Mouse (Mus musculus) 3T3-L1 (cell line): ENCODE measurements around the gene Ppp2r3d.
"Not testable (repeated sequence)": the region's sequence is repeated elsewhere in the genome, so short reads cannot be mapped to it uniquely, and the experiment has no call there.

ENCODE experiments used
- DNase-seq: peaks from one replicate; pipeline ENCODE4 v3.0.0-alpha.2; 2015; ENCODE audit warnings: low read depth, low spot score

Ppp2r3d gene

DNA sequence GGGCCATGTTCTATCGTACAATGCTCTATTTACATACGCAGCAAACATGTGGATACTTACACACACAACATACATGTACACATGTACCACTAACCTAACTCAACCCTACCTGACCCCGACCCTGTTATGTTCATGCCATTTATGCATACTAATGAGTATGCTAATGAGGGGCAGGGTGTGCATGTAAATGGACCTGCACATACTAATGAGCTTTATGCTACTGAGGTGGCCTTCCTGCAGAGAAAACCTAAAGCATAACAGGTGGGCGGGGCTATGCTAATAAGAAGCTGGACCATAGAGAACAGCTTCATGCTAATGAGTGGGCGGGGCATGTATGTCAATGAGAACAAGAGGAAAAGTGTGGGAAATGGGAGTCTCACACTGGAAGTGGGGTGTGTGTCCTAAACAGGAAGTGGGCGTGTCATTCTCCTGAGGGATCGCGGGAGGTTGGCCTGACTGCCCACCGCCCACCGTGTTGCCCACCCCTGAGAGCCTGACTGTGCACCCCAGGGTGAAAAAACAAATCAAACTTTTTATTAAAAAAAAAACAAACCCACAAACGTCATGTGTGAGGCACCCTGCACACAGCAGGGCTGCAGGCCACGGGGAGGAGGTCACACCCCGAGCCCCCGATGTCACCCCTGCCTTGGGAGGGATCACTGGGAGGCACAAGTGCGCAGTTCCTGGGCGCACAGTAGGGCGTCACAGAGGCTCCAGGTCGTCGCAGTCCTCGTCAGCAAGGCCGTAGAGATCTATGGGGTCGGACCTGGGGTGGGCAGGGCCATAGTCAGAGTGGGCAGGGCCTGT, at the start of gene Ppp2r3d:
Ppp2r3d (minus strand) TSS at position 803 of the 807 bp plus-strand sequence.
- peak; percentile 23 for DNase-seq

DNA sequence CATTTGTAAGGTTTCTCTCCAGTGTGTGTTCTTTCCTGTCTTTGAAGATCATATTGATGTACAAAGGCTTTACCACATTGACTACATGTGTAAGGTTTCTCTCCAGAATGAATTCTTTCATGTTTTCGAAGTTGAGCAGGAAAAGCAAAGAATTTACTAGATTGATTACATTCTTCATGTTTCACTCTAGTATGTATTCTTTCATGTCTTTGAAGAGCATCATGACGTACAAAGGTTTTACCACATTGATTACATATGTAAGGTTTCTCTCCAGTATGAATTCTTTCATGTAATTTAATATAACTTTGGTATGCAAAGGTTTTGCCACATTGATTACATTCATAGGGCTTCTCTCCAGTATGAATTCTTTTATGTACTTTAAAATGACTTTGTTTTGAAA, 17.0 kb upstream of the Ppp2r3d start, which contains the start of gene Gm21836:
Gm21836 (minus strand) TSS at position 101 of the 400 bp plus-strand sequence.
- not testable (repeated sequence) for DNase-seq

DNA sequence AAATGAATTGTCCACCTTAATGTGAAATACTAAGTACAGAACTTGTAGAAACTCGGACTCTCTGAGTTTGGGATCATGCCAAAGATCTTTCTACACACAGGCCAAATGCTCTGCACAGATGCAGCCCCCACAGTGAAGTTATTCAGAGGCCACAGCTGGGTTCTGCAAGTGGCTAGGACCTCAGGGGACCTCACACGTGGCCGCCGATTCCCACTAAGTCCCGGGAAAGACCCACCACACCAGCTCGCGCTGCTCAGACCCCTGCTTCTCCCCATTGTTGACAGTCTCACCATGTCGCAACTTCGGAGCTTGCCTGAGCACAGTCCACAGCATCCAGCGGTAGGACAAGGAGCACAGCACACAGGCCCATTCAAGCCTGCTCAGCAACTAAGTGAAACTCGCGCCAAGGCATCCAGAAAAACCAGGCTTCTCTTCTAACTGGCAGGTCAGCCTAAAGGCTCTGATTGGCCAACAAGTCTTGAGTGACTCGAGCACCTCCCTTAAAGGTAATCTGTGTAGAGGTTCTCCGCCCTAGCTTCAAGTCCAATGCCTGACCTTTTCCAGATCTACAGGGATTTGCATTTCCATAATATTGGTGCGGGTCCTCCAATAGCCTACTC, 3.8 kb upstream of the Ppp2r3d start:
- not testable (repeated sequence) for DNase-seq

DNA sequence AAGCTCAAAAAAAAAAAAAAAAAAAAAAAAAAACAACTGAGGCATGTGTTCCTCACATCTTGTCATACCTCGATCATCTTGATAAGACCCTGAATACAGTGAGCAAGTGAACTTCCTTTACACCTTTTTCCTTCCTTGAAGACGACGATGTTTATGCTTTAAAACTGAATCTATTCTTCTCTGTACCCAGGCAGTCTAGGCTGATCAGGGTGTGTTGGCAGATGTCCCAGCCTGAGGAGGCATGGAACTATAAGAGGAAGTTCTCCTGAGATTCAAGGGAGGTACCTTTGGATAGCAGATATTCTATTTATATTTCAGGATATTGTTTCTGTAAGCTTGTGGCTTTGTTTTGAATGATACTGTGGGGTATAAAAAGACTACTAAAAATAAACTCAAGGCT, 1.4 kb upstream of the Ppp2r3d start:
- DNase-seq: no peak

DNA sequence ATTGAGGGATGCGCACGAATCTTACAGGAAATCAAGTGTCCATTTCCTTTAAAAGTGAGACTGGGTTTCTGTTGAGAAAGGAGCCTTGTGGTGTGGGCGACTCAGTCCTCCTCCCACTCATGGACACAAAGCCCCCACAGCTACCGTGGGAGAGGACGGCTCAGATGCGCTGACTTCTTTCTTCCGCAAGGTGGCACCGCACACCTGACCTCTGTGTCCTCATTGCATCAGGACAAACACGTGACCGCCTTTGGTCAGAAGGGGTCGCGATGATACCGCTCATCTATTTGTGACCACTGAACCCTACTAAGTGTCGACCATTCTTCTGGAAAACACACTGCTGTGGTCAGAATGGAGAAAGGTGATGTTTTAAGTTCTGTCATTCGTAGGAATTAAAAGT, 1.0 kb downstream of the Ppp2r3d start:
- DNase-seq: no peak

DNA sequence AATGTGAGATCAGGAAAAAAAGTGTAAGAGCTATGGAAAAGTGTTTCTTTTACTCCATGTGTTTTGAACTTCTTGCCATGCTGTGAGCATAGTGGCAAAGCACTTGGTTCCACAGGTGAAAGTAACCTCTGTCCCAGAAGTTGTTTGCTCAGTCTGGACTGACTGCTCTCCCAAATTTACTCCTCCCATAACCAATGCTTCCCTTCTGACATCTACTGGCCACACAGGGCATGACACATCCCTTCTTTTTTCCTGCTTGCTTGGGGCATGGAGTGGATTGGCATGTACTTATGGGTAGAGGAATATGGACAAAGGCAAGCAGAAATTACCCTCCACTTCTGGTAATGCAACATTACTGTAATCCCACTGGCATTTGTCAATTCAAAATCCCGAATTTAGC, 20.1 kb downstream of the Ppp2r3d start:
- peak; percentile 58 for DNase-seq

DNA sequence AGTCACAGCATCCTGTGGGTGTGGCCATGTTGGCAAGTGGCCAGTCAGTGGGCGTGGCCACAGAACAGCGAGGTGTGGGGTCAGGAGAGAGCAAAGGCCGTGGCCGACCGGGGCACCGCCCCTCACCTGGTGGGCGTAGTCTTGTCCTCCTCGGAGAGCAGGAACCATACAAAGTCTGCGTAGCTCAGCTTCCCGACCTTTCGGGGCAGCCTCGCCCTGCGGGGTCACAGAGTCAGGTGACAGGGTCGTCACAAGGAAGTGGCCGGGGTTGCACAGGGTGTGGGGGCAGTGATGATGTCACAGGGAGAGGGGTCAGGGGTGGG, 34.2 kb downstream of the Ppp2r3d start:
- no peak for DNase-seq

DNA sequence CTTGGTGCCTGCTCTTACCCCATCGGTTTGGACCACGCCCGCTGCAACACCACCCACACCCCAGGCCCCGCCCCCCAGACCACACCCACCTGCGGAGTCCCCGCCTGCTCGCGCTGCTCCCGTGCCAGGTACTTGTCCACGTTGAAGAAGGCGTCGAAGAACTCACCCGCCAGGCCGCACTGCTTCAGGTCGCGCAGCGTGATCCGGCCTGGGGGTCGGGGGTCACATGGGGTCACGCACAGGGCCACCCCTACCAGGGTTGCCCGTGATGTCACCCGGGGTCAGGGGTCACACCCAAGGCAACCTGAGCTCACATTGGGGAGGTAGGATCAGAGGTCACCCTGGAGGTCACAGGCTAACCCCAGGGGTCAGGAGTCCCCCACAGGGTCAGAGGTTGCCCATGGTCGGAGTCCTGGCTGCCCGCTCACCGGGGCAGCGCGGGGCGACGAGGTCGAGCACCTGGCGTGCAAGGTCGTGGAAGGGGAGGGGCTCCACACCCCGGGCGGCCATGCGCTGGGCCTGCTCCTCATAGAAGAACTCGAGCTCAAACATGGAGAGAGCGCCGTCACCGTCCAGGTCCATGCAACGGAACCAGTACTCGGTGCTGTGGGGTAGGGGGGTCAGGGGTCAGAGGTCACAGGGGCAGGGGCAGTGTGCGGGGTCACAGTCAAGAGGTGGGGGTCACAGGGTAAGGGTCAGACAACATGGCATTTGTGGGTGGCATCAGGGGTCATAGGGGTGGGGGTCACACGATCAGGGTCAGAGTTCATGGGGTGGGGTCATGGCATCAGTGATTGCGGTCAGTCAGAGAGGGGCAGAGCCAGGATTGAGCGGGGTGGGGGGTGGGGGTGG, 34.8 kb downstream of the Ppp2r3d start:
- DNase-seq: no peak

DNA sequence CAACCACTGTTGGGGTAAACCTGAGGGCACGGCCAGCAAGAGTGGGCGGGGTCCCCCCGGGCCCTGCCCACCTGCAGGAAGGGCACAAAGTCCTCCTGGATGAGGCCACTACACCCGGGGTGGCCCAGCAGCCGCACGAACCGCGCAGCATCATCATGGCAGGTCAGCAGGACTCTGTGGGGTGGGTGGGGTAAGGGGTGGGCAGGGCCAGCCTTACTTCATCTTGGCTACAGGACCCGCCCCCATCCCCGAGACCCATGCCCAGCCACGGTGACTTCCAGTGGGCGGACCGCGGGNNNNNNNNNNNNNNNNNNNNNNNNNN, 36.0 kb downstream of the Ppp2r3d start:
- no peak for DNase-seq

DNA sequence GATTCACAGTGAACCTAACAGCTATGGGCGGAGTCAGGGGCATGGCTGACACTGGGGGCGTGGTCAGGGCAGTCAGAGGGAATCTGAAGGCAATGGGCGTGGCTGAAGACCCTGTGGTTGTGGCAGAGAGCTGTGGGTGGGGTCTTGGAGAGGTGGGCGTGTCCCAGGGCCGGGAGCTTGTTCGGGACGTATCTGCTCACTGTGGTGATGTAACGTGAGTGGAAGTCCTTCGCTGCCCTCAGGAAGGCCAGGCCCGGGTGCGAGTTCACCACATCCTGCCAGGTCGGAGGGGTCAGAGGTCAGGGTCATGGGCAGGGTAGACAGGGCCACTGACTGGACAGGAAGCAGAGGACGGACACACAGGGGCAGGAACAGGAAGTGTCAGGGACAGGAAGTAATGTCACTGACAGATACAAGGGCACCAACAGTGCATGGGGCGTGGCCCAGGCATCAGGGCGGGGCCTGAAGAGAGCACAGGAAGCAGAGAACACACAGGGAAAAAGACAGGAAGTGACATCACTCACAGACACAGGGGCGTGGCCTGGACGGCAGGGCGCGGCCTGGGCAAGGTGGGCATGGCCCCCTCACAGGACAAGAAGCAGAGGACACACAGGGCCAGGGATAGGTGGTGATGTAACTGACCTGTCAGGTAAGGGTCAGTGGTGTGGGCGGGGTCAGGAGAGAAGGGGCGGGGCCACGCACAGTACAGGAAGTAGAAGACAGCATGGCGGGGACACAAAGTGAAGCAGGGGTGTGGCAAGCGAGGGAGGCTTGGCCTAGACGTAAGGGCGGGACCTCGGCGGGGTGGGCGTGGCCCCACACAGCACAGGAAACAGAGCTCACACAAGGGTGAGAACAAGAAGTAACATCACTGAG, 36.6 kb downstream of the Ppp2r3d start:
- DNase-seq: no peak

DNA sequence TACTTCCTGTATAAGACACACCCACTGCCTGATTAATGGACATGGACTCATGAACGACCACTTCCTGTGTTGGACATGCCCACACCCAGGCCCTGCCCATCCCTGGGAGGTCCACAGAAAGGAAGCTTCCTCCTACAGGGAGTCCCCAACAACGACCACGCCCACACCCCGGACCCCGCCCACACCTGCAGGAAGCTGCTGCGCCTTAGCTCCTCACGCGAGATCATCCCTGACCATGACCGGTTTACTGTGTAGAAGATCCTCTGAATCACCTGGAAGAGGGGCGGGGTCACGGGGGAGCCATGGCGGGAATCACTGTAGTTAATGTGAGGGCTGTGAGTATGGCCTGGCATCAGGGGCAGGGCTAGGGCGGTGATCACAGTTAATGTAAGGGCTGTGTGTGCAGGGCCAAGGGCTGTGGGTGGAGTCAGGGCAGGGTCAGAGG, 37.3 kb downstream of the Ppp2r3d start:
- DNase-seq: peak; percentile 39

DNA sequence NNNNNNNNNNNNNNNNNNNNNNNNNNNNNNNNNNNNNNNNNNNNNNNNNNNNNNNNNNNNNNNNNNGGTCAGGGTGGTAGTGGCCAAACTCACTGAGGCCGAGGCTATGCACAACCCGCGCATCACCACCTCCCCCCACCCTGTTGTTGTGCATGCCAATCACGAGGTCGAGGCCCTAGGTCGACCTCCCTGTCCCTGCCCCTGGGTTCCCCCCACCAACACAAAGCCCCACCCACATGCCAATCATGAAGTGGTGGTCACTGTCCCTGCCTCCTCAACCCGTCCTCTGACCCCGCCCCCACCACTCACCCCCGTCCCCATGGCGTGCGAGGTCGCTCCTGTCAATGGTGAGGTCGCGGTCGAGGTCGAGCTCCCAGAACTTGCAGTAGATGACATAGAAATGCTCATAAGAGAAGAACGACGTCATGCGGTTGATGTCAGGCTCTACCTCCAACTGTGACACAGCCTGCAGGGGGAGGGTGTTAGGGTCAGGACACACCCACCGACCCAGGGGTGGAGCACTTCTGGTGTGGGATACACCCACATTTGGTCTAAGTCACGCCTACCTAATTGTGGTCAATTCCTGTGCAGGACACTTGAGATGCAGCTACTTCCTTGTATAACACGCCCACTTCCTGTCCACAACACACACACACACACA, 37.9 kb downstream of the Ppp2r3d start:
- DNase-seq: peak; percentile 22

DNA sequence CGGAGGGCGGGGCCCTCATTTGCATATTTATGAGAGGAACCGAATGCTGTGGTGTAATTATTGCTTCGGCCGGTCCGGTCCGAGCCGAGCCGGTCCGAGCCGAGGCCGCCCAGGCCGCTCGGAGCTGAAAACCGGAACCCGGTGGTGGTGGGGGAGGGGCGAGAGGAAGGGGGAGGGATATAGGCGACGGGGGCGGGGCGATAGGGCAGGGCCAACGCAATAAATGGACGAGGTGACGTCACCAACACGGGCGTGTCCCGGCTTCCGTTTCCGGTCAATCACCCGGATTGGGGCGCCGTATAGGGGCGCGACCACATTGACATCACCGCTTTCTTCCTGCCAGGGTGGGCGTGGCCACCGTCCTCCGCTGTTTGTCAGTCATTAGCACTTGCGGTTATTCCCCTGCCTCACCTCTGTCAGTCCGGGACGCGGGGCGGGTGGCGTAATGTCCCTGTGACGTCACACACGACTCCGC, 51.2 kb downstream of the Ppp2r3d start:
- DNase-seq: peak; percentile 91

DNA sequence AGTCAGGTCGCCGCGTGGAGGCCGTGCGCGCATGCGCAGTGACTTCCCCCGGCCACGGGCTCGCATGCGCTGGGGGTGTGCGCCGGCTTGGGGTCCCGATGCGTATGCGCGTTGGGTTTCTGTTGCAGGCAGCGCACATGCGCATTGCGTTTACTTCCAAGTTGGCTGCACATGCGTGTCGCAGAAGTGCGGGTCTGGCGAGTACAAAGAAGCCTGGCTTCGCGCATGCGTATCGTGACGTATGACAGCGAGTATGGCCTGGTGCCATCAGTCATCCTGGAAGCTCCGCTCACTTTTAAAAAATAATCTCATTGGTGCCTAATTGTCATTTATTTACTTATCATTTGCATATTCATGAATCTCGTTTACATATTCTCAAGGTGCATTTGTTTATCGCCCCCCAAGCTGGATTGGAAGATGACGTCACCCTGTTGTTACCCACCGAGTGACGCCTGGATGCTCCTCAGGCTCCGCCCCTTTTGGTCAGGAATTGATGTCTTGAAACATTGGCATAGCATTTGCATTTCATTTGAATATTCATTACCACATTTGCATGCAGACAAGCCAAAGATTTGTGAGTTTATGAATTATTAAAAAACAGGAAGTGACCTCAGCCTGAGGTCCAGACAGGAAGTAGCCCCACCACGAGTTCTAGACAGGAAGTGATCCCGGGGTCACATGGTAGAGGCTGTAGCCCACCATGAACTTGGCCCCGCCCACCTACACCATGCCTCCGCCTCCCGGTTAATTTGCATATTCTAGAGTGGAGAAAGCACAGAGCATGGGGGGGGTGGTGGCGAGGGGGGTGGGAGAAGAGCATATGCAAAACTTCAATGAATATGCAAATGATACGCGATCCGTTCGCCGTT, 51.9 kb downstream of the Ppp2r3d start:
- peak; percentile 98 for DNase-seq

DNA sequence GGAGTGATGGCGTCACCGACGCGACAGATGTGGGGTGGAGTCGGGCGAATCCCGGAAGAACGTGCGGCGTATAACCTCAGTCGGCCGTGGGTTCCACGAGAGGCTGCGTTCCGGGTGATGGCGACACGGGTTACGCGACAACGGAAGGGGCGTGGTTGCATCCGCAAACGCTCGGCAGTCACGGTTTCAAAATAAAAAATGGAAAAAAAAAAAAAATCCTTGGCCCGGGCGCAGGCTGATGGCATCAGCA, 52.5 kb downstream of the Ppp2r3d start:
- no peak for DNase-seq

DNA sequence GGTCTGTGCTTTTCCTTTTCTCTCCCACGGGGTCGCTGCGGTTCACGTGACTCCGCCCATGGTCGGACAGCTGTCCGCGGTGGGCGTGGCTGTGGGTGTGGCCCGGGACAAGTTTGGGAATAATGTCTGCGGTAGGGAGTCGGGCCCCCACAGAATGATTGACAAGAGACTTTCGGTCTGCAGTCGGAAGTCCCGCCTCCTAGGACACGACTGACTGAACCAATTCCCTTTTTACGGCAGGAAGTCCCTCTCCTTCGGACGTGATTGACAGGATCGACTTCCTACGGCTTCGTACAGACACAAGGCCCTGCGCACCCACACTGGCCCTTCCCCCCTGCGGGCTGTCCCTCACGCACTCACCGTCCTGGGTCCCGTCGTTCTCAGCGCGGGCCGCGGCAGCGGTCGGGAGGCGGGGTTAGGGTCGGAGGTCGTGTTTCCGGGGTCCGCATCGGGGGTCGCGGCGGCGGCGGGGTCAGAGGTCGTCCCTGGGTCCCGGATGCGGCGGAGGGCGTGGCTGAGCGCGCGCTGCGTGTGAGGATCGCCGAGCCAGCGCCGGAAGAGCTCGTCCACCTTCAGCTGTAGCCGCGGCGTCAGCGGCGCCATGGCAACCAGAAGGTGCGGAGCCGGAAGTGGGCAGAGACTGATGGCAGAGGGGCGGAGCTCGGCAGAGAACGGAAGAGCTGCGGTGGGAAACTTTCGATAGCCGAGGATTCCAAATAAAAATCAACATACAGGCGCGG, 53.0 kb downstream of the Ppp2r3d start:
- DNase-seq: peak; percentile 99

DNA sequence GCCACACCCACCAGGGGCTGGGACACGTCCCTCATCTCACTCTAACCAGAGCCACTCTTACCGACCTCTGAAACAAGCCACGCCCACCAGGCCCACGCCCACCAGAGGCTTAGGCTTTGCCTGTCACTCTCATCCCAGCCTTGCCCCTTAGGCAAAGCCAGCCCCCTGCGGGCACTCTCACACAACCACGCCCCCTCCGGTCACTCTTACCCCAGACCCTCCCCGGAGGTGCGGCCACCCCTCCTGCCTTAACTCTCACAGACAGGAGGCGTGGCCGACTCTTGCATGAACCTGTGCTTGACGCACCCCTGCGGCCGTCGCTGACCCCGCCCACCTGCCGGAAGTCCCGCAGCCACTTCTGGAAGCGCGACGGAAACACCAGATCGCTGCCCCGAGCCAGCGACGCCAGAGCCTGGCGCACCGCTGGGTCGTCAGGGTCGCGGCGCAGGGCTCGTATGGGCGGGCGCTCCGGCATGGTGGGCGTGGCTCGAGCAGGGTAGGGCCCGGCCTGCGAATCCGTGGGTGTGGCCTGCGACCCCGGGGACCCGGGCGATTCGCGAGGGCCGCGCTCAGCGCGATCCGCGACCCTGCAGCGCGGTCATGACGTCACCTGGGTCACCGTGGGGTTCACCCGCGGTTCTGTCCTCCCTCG, 53.7 kb downstream of the Ppp2r3d start:
- DNase-seq: peak; percentile 99

DNA sequence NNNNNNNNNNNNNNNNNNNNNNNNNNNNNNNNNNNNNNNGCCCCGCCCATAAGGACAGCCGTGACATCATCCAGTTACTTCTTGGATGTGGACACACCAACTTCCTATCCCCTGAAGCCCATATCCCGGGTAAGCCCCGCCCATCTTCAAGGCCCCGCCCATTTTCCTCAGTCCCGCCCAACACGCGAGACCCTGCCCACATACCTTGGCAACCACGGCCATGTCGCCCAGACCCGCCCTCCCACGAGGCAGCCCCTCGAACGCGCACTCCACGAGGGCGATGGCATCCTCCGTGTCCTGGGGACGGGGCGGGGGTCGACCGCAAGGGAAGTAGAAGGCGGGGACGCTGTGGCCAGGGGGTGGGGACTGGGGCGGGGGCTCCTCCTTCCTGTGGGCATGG, 54.3 kb downstream of the Ppp2r3d start:
- peak; percentile 50 for DNase-seq

DNA sequence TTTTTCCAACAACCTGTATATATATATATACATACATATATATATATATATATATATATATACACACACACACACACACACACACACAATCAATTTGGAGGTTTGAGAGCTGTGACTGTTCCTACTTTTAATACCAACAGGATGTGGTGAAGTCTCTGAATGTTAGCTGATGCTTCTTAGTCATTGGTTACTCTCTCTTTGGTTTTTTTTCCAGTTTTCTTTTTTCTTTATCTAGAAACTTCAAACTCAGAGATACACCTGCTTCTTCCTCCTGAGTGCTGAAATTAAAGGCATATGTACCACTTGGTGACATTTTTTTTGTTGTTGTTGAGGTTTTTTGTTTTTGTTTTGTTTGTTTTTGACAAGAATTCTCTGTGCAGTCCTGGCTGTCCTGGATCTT, 63.8 kb downstream of the Ppp2r3d start:
- DNase-seq: no peak
